Mouse (Mus musculus): ENCODE results near the gene Dpp4.

- no peak for TF ChIP-seq CTCF (IDR thresholded peaks at IDR 0.05; ENCODE audit: insufficient read depth, low read length)
- no peak for TF ChIP-seq POLR2A (IDR thresholded peaks at IDR 0.05; ENCODE audit: borderline replicate concordance, extremely low read depth, low read depth, low read length)
Measured at GRCm38 (mm10) chr2:62399361-62399760, 12.7 kb downstream of the Dpp4 start.
